Mouse (Mus musculus): ENCODE results near the gene Tgm6.

Gene Tgm6

GRCm38 (mm10) chr2:130178706-130179506, 66.7 kb downstream of the Tgm6 start, which contains the start of gene Snrpb:
Snrpb (minus strand) TSS chr2:130179403.
- peak; percentile 89 for DNase-seq (ENCODE audit: inconsistent ontology term)

GRCm38 (mm10) chr2:130179507-130180019, 67.3 kb downstream of the Tgm6 start:
- DNase-seq (ENCODE audit: inconsistent ontology term) = no peak

- no peak for DNase-seq (ENCODE audit: inconsistent ontology term)
These were observed 76.2 kb downstream of the Tgm6 start for GRCm38 (mm10) chr2:130188391-130188790.

DNA sequence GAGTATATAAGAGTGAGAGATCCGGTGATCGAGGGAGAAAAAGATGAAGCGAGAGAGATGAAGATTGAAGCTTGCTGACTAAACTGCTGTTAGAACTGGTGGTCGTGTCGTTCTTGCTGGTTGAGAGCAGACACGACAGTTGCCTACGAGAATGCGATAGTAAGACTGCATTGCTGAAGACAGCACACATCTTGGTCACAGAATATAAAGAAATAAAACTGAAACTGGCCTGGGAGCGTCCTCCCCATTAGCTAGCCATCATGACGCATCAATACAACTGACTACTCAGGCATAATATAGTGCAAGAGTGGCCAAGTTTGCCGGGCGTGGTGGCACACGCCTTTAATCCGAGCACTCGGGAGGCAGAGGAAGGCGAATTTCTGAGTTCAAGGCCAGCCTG, 82.7 kb downstream of the Tgm6 start, which contains the start of gene Tmc2:
Gene Tmc2 (plus strand): TSS at position 301 of the 400 bp plus-strand sequence.
- no peak for DNase-seq (ENCODE audit: inconsistent ontology term)

- DNase-seq (ENCODE audit: inconsistent ontology term) = no peak
These were observed 88.7 kb downstream of the Tgm6 start for GRCm38 (mm10) chr2:130200961-130201360.
